Mouse (Mus musculus) cerebellum, adult 2 months (tissue): Measurements from ENCODE around the gene Wscd2.

Source experiments
- CTCF ChIP-seq: fragments of 200-500 bp; IDR thresholded peaks from 2 replicates; pipeline ENCODE4 v1.5.1; 2011; ENCODE audit warnings: low read depth, mild to moderate bottlenecking, control low read depth, low read length, moderate library complexity, borderline replicate concordance; ENCODE audit not compliant: insufficient read depth
- POLR2A ChIP-seq: fragments of 200-500 bp; IDR thresholded peaks from 2 replicates; pipeline ENCODE4 v1.6.1; 2011; ENCODE audit warnings: low read length, control low read depth, borderline replicate concordance; ENCODE audit not compliant: insufficient read depth

DNA sequence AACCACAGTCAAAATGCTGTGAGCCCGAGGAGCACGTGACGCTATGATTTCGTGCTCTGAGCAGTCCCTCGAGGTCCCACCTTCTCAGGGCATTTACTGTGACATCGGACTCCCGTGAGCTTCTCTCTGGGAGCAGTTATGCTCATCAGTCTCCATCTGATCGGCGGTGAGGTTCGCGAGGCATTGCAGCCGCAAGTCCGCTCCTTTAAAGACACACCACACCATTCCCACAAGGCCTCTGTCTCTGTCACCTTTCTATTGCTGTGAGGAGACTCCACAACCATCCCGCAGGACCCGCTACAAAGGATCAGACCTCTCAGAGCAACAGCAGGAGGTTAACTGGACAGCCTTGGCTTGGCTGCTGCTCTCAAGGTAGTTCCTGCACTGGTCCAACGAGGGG lies 28.6 kb upstream of the Wscd2 start:
- TF ChIP-seq CTCF (no peak), POLR2A (no peak)
